Mouse (Mus musculus) A20 (cell line): ENCODE measurements at regions not wholly inside any gene's neighbourhood (a gene's known extent, or its start where the extent isn't known, plus 50 kb on each side); places are given as distances from the start of the nearest gene placed in this dataset.
"Not testable (repeated sequence)": the region's sequence is repeated elsewhere in the genome, so short reads cannot be mapped to it uniquely, and the experiment has no call there.

Experiments
- DNase-seq: peaks from one replicate; pipeline ENCODE4 v3.0.0-alpha.2; 2011; ENCODE audit warnings: low read depth, low spot score

DNA sequence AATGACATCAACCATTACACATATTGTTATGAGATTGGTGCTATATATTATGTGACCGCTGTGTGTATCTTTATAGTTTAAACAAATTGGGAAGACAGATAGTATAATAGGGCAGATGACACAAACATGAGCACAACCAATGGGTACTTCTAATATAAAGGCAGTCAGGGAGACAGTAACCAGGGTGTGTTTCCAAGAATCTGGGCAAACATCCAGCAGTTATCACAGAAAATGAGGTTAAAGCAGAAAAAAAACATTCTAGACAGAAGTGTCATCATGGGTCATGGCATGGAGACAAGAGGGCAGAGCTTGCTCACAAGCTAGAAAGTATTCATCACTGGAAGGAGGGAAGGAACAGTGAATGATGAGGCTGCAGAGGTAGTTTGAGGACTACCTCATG is 129.8 kb upstream of the Arhgap42 start:
- no peak for DNase-seq

DNA sequence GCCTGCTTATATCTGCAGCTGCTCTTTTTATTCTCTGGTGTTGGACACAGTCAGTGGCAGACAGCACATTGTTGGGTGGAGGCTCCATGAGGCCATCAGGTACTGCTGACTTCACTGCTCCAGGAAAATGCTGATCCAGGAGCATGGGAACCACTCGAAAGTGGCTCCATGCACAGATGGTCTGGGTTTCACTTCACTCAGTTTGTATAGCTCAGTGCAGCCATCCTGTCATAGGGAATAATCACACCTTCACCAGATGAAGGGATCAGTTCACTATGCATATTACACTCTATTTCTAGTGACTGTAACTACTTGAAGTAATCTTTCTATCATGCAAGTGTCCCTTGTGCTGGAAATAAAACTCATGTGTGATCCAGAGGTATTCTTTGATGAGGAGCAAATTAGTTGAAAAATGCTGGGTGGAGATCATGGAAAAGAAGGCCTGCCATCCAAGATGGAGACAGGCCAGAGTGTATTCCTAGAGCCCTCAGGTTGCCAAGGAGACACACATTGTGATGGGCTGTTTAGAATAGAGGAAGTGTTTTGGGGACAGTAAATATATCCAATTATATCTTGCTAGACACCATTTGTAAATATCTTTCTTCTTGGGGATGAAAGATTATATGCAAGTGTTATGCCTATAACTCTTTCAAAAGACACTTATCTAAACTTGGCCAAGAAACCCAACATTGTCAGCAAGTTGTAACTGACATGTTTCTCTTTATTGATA is 103.7 kb upstream of the Arhgap42 start:
- no peak for DNase-seq

DNA sequence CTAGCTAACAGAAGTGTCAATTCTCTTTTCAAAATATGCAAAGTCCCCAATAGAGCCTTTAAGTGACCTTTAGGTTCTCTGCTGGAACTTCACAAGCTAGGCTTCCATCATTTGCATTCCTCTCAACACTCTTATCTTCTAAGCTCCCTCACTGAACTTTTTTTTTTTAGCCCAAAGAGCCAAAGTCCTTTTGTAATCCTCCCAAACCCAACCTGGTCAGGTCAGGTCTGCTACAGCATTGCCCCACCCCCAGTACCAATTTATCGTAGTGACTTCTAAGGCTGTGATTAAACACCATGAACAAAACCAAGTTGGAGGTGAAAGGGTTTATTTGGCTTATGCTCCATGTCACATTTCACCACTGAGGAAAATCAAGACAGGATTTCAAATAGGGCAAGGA is 79.7 kb upstream of the Arhgap42 start:
- DNase-seq, result no peak

DNA sequence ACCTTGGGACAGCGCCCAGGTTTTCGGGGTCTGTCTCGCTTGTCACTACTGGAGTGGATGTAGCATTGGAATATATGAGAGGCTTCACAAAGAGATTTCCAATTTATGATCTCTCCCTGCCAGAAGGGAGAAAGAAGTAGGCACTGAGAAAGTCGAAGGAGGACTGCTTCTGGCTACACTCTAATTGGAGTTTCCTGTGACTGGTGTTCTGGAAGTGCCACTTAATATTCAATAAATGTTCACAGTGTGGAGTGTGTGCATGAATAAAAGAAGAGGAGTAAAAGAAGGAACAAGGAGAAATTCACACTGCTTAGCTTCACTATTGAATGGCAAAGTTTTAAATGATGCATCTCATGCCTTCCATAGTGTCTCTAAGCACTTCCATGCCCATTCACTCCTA is 77.1 kb upstream of the Arhgap42 start:
- no peak for DNase-seq

DNA sequence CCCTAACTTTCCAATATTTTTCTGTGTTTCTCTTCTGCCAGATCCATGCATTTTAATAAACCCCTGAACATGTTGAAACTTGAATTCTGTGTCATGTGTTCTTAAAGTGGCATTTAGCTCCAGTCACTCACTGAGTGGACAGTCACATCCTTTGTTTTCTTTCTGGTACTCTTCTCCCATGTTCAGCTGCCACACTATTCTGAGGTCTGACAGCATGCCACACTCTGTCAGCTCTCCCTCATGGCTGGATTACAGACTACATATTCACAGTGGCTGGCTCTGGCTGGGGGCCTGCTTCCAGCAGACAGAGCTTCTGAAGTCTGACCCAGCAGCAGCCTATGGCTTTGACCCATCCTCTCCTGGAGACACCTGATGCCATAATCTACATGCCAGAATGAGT is 73.4 kb upstream of the Arhgap42 start:
- DNase-seq, result no peak

DNA sequence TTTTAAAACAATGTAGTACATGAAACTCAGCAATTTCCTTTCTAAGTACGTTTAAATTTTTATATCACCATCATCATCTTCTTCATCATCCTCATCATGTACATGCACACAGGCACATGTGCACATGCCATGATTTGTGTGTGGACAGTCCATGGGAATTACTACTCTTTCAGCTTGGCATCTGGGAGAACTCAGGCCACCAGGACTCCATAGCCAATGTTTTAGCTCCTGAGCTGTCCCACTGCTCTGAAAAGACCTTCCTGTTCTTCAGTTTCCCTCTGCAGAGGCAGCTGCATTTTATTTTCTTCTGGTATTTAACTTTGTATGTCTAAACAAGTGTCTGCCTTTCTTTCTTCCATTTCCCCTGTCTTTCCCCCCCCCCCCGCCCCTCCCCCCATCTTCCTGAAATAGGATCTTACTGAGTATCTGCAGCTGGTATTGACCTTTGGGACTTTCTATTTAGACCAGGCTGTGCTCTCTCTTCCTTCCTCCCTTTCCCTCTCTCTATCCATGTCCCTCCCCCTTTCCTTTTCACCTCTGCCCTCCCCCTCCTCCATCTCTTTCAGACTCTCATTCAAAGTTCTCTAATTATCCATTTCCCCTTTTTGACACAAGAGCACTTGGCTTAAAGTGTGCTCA is 72.8 kb upstream of the Arhgap42 start:
- DNase-seq, result no peak

DNA sequence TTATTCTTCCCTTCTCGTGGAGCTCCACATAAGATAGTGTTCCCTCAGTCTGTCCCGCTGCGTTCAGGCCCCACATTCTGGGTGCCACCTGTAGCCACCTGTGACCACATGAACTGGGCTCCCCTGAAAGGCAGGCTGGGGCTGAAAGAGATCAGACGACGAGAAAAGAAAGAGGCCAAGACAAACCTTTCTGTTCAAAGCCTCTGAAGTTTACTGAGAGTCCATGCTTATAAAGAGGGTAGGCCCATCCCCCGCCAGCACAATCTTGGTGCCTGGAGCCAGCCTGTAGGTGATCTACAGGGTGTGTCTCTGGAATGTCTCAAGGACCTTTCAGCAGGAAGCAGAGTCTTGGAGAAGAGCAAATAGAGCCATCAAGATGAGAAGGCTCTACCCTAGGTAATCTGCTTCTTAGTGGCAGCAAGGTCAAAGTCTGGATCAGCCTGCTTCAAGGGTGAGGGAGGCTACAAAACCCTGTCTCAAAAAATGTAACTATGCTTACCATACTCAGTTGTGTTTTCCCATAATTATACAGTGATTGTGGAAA is 72.2 kb upstream of the Arhgap42 start:
- DNase-seq, result not testable (repeated sequence)

DNA sequence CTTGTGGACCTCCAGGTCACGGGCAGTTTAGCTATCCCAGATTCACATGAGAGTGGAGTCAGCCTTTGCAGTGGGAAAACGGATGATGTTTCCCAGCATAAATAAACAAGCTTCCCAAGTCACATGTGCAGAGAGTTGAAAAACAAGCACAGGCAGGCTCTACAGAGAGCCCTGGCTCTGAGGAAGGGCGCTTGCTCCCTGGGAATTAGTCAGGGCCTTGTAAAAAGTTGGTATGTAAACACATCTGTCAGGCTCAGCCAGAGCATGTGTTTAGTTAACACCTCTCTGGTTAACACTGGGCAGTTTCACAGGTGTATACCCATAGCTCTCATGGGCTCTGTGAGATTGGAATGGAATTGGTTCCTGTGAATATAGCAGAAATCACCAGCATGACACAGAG is 51.9 kb upstream of the Arhgap42 start:
- no peak for DNase-seq

DNA sequence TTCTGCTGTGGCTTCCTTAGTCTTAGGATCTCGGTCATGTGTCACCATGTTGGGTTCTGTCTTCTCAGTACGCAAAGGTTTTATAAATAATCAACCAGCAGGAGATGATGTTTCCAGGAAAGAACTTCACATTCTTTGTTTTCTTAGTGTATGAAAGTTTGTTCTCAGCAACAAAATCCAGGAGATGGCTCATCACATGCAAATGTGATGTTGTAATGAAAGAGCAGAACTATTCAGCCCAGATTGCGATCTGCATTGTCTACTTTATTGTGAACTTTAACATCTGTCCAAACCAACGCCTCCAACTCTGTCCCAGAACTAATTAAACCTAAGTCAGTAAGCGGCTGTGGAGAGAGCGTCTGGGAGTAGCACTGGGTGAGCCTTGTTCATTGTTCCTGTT is 50.7 kb upstream of the Arhgap42 start:
- DNase-seq, result no peak
